1 mouse cellular context compared by ENCODE assay signal in genomic region chr4:134506713-134507112, GRCm38 (mm10).
TF ChIP-seq lines count a peak whose summit lies in the region.

No protein-coding gene starts in this region.

TF ChIP-seq in ES-E14, 5 proteins besides CTCF, POLR2A, EP300 and RAD21:
- TF ChIP-seq CHD2 (IDR thresholded peaks at IDR 0.05; ENCODE audit: low read depth, low read length) (no peak), HCFC1 (IDR thresholded peaks at IDR 0.05; ENCODE audit: borderline replicate concordance, insufficient read depth, low read length) (no peak), ZC3H11A (IDR thresholded peaks at IDR 0.05; ENCODE audit: borderline replicate concordance, low read depth, low read length) (no peak), ZNF384 (IDR thresholded peaks at IDR 0.05; ENCODE audit: low read depth, low read length) (no peak), MAFK (IDR thresholded peaks at IDR 0.05; ENCODE audit: insufficient read depth, low read depth, low read length) (no peak)
